Mouse (Mus musculus) embryonic facial prominence, embryonic 11.5 days (tissue): ENCODE measurements at regions not wholly inside any gene's neighbourhood (a gene's known extent, or its start where the extent isn't known, plus 50 kb on each side); places are given as distances from the start of the nearest gene placed in this dataset.

ENCODE experiments used
- ATAC-seq: fragments of 200-750 bp; cut with Nextera tagmentation; replicated peaks from 2 replicates; pipeline ENCODE4 v1.8.0; 2017; ENCODE audit warnings: low read depth; ENCODE audit not compliant: insufficient number of reproducible peaks, low FRiP score, low TSS enrichment
- DNase-seq: peaks from one replicate; pipeline ENCODE4 v3.0.0-alpha.2; 2015; ENCODE audit warnings: low spot score
- H3K27ac ChIP-seq: fragments of 300-500 bp; sonication (generic); replicated peaks from 2 replicates; pipeline ENCODE4 v1.5.1; 2014; ENCODE audit warnings: mild to moderate bottlenecking, low read depth, low read length, control low read depth
- H3K27me3 ChIP-seq: fragments of 300-500 bp; sonication (generic); 2 replicates; pipeline ENCODE4 v1.6.1; 2014; ENCODE audit warnings: mild to moderate bottlenecking, low read length, moderate library complexity, mixed read lengths; ENCODE audit not compliant: control insufficient read depth, insufficient read depth
- H3K36me3 ChIP-seq: fragments of 300-500 bp; sonication (generic); replicated peaks from 2 replicates; pipeline ENCODE4 v1.6.1; 2014; ENCODE audit warnings: low read depth, mild to moderate bottlenecking, low read length, moderate library complexity, mixed read lengths; ENCODE audit not compliant: control insufficient read depth, insufficient read depth
- H3K4me1 ChIP-seq: fragments of 300-500 bp; sonication (generic); 2 replicates; pipeline ENCODE4 v1.6.1; 2014; ENCODE audit warnings: low read length, mixed read lengths; ENCODE audit not compliant: control insufficient read depth, insufficient read depth
- H3K4me2 ChIP-seq: fragments of 300-500 bp; sonication (generic); 2 replicates; pipeline ENCODE4 v1.6.1; 2014; ENCODE audit warnings: low read depth, mild to moderate bottlenecking, control low read depth, low read length, moderate library complexity
- H3K4me3 ChIP-seq: fragments of 300-500 bp; sonication (generic); 2 replicates; pipeline ENCODE4 v1.5.1; 2014; ENCODE audit warnings: low read depth, low read length, control low read depth
- H3K9ac ChIP-seq: fragments of 300-500 bp; sonication (generic); replicated peaks from 2 replicates; pipeline ENCODE4 v1.6.1; 2014; ENCODE audit warnings: mild to moderate bottlenecking, control low read depth, low read length
- H3K9me3 ChIP-seq: fragments of 300-500 bp; sonication (generic); replicated peaks from 2 replicates; pipeline ENCODE4 v1.6.1; 2016; ENCODE audit warnings: mild to moderate bottlenecking, low read length, inconsistent platforms, mixed read lengths; ENCODE audit not compliant: control insufficient read depth
- WGBS: fragments of 180-500 bp; shearing (Covaris S2); extraction: QIAGEN DNeasy Blood & Tissue Kit; methylation state at CpG from one replicate; pipeline ENCODE4 v1.1.7; 2014; 5-methylcytosine and 5-hydroxymethylcytosine counted together

DNA sequence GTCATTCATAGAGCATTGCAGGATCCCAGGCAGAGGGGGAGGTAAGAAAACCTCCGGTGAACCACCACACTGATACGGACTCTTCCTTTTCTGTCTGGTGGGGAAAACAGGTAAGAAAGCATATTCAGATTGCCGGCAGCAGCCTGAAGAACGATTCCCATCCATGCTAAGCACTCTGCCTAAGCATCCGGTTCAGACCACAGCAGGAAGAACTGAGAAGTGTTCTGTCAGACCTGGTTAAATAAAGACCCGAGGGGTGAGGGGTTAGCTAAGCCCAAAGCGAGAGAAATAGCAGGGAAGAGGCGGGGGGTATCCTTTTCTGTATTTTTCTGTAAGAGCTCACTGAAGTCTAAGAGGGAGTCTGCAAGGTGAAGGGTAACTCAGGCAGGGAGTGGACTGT lies 342.1 kb downstream of the Rapgef2 start:
- Histone ChIP-seq H3K36me3 (no peaks in the 10 kb centered on the region), H3K4me3 (no peak overlapping the region), H3K4me1 (no peaks in the 10 kb centered on the region), H3K9ac (no peak overlapping the region), H3K9me3 (no peaks in the 10 kb centered on the region), H3K27me3 (no peaks in the 10 kb centered on the region), H3K27ac (no peak overlapping the region), H3K4me2 (no peak overlapping the region)
- 69% methylated on average over 8 of the region's 8 CpGs for WGBS
- ATAC-seq (no peak), DNase-seq (no peak)

DNA sequence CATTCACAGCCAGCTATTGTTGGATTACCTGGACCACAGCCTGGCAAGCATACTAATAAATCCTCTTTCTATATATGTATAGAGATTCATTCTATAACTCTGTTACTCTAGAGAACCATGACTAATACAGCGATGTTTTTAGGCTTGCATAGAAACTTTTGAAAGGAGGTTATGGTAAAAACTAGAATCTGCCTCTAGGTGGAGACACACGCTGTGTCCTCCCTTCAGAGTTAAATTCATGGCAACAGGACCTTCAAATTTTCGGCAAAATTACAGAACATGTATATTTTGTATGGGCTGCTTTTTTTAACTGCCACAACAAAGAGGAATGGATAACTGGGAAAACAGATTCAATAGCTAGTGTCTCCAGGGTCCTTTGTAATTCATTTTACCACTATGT lies 353.3 kb downstream of the Rapgef2 start:
- no peak overlapping the region for H3K4me2 ChIP-seq
- no peak overlapping the region for H3K9ac ChIP-seq
- H3K4me1 ChIP-seq: no peaks in the 10 kb centered on the region
- H3K36me3 ChIP-seq: no peaks in the 10 kb centered on the region
- no peaks in the 10 kb centered on the region for H3K9me3 ChIP-seq
- no peak overlapping the region for H3K4me3 ChIP-seq
- H3K27me3 ChIP-seq: no peaks in the 10 kb centered on the region
- DNase-seq (no peak), ATAC-seq (no peak)
- no peak overlapping the region for H3K27ac ChIP-seq
- 75% methylated on average over 3 of the region's 3 CpGs for WGBS

DNA sequence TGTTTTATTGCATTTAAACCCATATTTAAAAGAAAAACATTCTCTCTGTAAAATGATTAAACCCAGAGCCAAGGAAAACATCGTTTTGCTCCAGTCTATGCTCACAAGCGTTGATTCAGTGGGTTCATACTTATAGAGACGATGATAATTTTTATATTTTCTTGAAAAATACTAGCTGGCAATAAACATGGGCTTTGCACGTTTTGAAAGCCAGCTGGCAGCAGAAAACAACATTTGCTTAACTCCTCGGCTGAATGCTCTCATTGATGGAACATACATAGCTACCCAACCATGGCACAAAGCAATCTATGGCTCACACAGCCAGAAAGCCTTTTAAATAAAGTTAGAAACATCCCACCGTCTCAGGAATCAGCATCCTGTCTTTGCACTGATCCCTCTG lies 366.5 kb downstream of the Rapgef2 start:
- Histone ChIP-seq H3K27me3 (no peaks in the 10 kb centered on the region), H3K4me1 (no peaks in the 10 kb centered on the region), H3K9ac (no peak overlapping the region), H3K9me3 (no peaks in the 10 kb centered on the region), H3K36me3 (no peaks in the 10 kb centered on the region), H3K4me2 (no peak overlapping the region), H3K4me3 (no peak overlapping the region), H3K27ac (no peak overlapping the region)
- DNase-seq (no peak), ATAC-seq (no peak)
- WGBS: 56% methylated on average over 6 of the region's 6 CpGs

DNA sequence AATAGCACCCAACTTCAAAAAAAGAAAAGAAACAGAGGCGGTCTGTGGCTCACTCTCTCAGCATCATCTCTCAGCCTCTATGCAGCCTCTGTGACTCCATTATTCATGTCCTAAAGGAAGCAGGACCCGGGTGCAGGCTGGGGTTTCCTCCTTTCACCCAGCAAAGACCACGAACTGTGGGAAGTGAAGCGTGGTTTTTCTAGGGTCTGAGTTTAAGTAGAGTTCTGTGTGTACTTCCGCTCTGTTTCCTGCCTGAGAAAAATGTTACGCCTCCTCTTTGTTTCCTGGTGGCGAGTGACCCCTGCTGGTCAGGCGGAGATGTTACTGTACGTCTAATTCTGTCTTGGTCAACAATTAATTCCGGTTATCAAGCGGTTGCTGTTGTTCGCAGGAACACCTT lies 366.9 kb downstream of the Rapgef2 start:
- Histone ChIP-seq H3K4me3 (no peak overlapping the region), H3K27me3 (no peaks in the 10 kb centered on the region), H3K4me1 (no peaks in the 10 kb centered on the region), H3K27ac (no peak overlapping the region), H3K4me2 (peak overlapping the region; percentile 38; the same call in 1 of the 2 replicates), H3K9ac (peak overlapping the region; percentile 44; the same call in 1 of the 2 replicates), H3K9me3 (no peaks in the 10 kb centered on the region), H3K36me3 (no peaks in the 10 kb centered on the region)
- 22% methylated on average over 12 of the region's 12 CpGs for WGBS
- no peak for ATAC-seq
- peak; percentile 82 for DNase-seq

DNA sequence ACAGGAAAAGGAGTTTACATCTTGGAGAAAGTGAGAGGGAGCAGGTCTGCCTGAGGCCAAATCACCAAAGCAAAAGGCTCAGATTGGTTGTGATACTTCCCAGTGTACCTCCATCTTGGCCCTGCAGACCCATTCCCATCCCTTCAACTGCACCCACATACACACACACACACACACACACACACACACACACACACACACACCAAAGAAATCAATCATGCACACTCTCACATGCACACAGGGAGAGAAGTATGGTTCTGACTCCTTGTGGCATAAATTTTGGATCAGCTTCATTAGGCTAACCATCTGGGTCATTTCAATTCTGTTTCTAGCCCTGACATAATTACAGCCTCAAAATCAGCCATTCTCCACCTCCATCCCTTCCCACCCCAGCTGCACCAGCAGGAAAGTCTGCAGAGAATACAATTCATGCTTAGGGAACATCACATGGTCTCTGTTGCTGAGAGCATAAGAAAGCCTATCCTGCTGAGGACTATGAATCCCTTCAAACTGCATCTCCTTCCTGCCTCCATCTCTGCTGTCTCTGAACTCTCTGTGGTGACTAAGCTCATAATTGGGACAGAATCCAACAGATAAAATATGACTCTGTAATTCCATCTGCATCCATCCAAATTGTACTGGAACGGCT lies 378.0 kb downstream of the Rapgef2 start:
- H3K4me1 ChIP-seq: no peaks in the 10 kb centered on the region
- no peaks in the 10 kb centered on the region for H3K9me3 ChIP-seq
- whole genome bisulfite sequencing: 74% methylated on average over 1 of the region's 1 CpGs
- DNase-seq (no peak), ATAC-seq (no peak)
- H3K4me2 ChIP-seq: no peak overlapping the region
- H3K9ac ChIP-seq: no peak overlapping the region
- no peaks in the 10 kb centered on the region for H3K27me3 ChIP-seq
- H3K27ac ChIP-seq: no peak overlapping the region
- H3K4me3 ChIP-seq: no peak overlapping the region
- no peaks in the 10 kb centered on the region for H3K36me3 ChIP-seq

DNA sequence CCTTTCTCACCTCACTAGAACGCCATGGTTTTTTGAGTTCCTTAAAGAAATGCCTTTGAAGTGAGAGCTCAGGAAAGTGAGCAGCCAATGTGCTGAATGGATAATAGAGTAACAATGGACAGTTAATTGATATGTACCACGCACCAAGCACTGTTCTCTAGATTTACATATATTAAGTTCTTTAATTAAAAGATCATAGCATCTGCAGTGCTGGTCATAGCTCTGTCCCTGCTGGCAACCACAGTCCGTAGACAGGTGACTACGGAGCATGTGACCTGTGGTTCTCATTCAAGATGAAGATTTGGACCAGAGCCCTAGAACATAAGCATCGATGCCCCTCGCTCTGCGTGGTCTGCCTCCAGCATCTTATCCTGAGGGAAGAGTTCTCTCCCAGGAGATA lies 378.5 kb downstream of the Rapgef2 start:
- no peaks in the 10 kb centered on the region for H3K27me3 ChIP-seq
- no peak overlapping the region for H3K4me3 ChIP-seq
- no peak overlapping the region for H3K4me2 ChIP-seq
- H3K36me3 ChIP-seq: no peaks in the 10 kb centered on the region
- no peak overlapping the region for H3K9ac ChIP-seq
- DNase-seq: no peak
- no peak overlapping the region for H3K27ac ChIP-seq
- no peaks in the 10 kb centered on the region for H3K4me1 ChIP-seq
- ATAC-seq: no peak
- H3K9me3 ChIP-seq: no peaks in the 10 kb centered on the region
- 86% methylated on average over 7 of the region's 7 CpGs for WGBS

DNA sequence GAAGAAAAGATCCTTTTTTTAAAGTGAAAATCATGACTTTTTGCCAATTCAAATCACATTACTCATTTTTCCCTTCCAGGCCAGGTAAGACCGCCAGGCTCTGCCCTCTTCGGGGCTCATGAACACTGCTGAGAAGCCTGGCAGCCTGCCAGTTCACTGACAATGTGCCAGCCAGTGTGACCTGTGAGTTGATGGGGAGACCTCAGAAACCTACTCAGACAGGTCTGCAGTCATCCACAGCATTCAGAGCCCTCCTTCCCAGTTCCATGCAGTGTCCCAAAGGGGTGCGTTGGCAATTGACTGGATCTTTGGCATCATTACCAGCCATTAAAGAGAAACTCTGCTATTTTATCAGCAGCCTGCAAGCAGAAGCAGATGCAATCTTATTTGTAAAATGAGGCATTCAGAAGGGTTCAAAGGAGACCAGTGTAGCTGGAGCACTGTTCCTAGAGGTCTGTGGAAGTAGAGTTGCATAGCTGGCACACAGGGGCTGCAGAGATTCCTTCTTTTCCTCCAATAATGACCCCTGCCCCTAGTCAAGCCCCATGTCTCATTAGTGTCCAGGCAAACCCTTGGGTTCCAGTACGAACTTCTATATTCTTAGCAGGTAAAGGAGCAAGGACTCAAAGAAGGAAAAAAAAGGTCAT lies 384.4 kb downstream of the Rapgef2 start:
- Histone ChIP-seq H3K4me1 (no peaks in the 10 kb centered on the region), H3K4me2 (no peak overlapping the region), H3K36me3 (no peaks in the 10 kb centered on the region), H3K27me3 (no peaks in the 10 kb centered on the region), H3K9ac (no peak overlapping the region), H3K9me3 (no peaks in the 10 kb centered on the region), H3K4me3 (no peak overlapping the region), H3K27ac (no peak overlapping the region)
- DNase-seq (peak; percentile 26), ATAC-seq (peak; percentile 65; the same call in 1 of the 2 replicates)
- WGBS: 57% methylated on average over 4 of the region's 4 CpGs

DNA sequence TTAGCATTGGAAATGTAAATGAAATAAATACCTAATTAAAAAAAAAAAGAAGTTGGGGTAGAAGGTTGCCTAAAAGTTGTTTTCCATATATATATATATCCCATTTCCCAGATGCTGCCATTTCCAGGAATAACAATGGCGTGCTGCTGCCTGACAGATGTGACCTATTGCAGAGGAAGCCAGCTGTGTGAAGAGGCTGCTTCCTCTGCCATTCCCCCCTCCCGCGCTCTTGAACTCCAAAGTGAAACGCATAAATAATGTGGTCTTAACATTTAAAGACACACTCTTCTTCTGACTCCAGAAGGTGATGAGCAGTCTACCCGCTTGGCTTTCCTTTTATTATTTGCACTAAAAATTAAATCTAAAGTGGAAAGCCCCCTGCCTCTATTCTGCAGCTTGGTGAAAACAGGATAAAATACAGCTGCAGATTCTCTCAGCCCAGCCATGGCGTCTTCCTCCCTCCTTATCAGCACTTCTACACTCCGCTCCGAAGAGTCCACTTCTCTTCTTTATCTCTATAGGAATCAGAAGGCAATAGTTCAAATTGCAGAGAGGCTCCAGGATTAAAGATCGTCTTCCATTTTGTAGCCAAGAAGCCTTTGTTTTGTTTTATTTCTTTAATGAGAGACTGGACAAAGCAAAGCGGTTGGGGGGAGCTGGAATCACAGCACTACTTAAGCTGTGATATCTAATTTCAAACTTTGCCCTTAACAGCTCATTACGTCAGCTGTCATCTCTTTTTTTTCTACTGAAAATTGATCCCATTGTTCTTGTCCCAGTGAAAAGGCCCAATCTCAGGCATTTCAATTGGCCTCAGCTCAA lies 385.1 kb downstream of the Rapgef2 start:
- WGBS: 31% methylated on average over 11 of the region's 11 CpGs
- Histone ChIP-seq H3K4me2 (no peak overlapping the region), H3K4me3 (no peak overlapping the region), H3K36me3 (no peaks in the 10 kb centered on the region), H3K4me1 (no peaks in the 10 kb centered on the region), H3K9ac (no peak overlapping the region), H3K9me3 (no peaks in the 10 kb centered on the region), H3K27me3 (no peaks in the 10 kb centered on the region), H3K27ac (no peak overlapping the region)
- ATAC-seq: peak; percentile 65
- peak; percentile 14 for DNase-seq
